Mouse (Mus musculus): ENCODE data around the gene Dtnbp1. TPM values are rescaled to one million over a fixed set of nuclear protein-coding genes. Genes with fewer than 3 reads are reported as not detected.

Gene Dtnbp1
- polyA plus RNA-seq, 1 experiment, result not detected

DNA sequence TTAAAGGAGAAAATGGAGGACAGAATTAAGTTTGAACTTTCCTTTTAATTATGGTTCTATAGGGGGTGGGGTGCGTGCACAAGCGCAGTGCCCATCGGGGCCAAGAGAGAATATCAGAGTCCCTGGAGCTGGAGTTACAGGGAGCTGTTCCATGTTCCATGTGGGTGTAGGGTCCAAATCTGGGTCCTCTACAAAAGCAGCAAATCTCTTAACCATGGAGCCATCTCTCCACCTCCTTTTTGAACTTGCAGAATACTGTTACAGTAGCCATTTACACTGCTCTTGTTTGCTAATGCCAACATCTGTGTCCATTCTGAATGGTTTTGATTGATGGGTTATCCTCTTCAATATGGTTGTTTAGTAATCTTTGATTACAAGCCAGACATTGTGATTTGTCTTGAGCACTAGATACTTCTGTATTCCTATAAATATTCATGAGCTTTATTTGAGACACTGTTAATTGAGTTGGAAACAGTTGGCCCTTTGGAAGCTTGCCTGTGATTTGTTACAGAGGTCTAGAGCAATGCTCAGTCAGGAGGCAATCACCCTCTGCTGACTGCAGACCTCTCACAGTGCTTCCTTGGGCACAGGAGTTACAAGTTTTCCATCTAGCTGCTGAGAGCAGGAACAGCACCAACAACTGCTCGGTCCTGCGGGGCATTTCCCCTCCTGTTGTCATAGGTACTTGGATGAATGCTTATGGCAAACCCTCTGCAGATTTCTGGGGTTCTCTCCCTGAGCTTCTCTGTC is 41.2 kb downstream of the Dtnbp1 start:
- Histone ChIP-seq H3K27ac (ENCODE audit: insufficient read depth, low read depth, low read length) (no peak overlapping the region; the same call in 1 of the 2 replicates), H3K4me3 (ENCODE audit: insufficient read depth, low read depth, low read length) (no peak overlapping the region), H3K4me1 (ENCODE audit: control insufficient read depth, insufficient read depth, low read length) (peaks cover 9% of the 10 kb centered on the region; the same call in 1 of the 2 replicates)
- WGBS, result 64% methylated on average over 5 of the region's 5 CpGs
- TF ChIP-seq CTCF (IDR thresholded peaks at IDR 0.05; ENCODE audit: insufficient read depth, low read depth, low read length) (no peak), POLR2A (IDR thresholded peaks at IDR 0.05; ENCODE audit: insufficient read depth, low read depth, low read length) (no peak)

DNA sequence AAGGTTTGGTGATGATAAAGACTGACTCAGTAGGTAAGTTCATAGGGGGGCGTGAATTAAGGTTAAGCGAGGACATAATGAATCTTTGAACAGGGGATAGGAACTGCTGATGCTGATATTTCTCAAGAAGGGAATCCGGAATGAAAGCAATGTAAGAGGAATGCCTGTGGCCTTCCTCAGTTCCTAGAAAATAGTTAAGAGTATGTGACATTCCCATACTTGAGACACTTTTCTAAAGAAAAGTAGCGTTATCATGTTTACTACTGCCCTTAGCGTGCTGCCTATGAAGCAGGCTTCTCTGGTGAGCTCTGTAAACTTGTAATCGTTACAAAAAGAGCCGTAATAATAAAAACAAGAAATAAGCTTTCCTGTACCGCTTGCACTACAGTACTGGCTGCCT is 44.9 kb downstream of the Dtnbp1 start:
- 92% methylated on average over 8 of the region's 8 CpGs for WGBS
- TF ChIP-seq POLR2A (IDR thresholded peaks at IDR 0.05; ENCODE audit: insufficient read depth, low read depth, low read length), result no peak
- no peak for TF ChIP-seq CTCF (IDR thresholded peaks at IDR 0.05; ENCODE audit: insufficient read depth, low read depth, low read length)
- Histone ChIP-seq H3K4me1 (ENCODE audit: control insufficient read depth, insufficient read depth, low read length) (peaks cover 9% of the 10 kb centered on the region; the same call in 1 of the 2 replicates), H3K4me3 (ENCODE audit: insufficient read depth, low read depth, low read length) (no peak overlapping the region), H3K27ac (ENCODE audit: insufficient read depth, low read depth, low read length) (no peak overlapping the region)

DNA sequence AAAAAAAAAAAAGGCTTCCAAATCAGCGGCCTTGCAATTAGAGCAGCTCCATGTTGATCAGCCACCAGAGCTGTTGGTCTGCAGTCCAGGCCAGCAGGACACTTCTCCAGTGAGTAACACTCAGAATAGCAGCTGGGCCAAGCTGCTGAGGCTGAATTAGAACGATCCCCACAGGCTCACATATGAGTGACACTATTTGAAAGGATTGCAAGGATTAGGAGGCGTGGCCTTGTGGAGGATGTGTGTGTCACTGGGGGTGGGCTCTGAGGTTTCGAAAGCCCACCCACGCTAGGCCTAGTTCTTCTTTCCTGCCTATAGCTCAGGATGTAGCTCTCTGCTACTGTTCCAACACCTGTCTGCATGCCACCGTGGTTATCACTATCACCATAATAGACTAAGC is 46.2 kb downstream of the Dtnbp1 start:
- H3K27ac ChIP-seq (ENCODE audit: insufficient read depth, low read depth, low read length), result no peak overlapping the region
- TF ChIP-seq POLR2A (IDR thresholded peaks at IDR 0.05; ENCODE audit: insufficient read depth, low read depth, low read length) (no peak), CTCF (IDR thresholded peaks at IDR 0.05; ENCODE audit: insufficient read depth, low read depth, low read length) (no peak)
- H3K4me3 ChIP-seq (ENCODE audit: insufficient read depth, low read depth, low read length), result no peak overlapping the region
- no peaks in the 10 kb centered on the region for H3K4me1 ChIP-seq (ENCODE audit: control insufficient read depth, insufficient read depth, low read length)
- WGBS, result 94% methylated on average over 6 of the region's 6 CpGs

DNA sequence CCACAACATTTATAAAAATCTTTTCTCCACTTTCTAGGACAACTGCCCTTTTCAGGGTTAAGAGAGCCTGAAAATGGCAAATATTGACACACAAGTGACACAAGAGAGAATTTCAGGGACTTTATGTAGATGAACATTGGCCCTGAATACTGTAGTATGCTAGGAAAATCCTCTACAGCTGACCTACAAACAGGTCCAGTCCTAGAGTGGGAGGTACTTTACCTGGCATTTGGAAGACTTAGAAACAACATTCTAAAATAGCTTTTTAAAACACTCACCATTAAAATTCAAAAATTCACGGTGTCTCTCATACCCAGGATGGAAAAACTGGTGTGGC is 47.7 kb downstream of the Dtnbp1 start:
- WGBS, result 95% methylated on average over 1 of the region's 1 CpGs
- no peak overlapping the region for H3K4me3 ChIP-seq (ENCODE audit: insufficient read depth, low read depth, low read length)
- TF ChIP-seq POLR2A (IDR thresholded peaks at IDR 0.05; ENCODE audit: insufficient read depth, low read depth, low read length) (no peak), CTCF (IDR thresholded peaks at IDR 0.05; ENCODE audit: insufficient read depth, low read depth, low read length) (no peak)
- no peaks in the 10 kb centered on the region for H3K4me1 ChIP-seq (ENCODE audit: control insufficient read depth, insufficient read depth, low read length)
- H3K27ac ChIP-seq (ENCODE audit: insufficient read depth, low read depth, low read length), result no peak overlapping the region

DNA sequence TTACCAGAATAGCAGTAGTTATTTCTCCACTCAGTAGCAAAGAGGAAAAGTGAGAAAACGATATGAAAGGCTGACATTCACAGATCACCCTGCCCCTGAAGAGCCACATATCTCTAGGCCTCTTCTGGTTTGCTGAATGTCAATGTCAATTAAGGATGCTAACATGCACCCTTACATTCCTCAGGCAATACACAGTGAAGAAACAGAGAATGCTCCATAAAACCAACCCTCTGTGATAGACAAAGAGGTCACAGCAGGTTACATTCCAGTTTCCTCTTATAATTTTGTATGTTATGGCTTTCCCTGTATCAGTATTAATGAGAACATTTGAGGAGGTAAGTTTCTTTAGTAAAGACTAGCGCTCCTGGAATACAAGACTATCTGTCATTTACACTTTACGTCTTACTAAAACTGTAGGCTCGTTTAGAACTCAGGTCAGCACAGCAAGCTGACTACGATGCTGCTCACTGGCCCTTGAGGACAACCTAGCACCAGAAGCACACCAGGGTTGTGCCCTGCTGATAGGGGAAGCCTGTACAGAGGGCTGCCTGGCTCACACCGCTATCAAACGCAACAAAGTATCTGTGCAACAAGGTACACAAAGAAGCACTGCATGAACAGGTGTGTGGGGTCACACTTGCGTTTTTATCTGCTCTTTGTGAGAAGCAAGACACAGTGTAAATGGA is 48.3 kb downstream of the Dtnbp1 start:
- TF ChIP-seq CTCF (IDR thresholded peaks at IDR 0.05; ENCODE audit: insufficient read depth, low read depth, low read length), result no peak
- TF ChIP-seq POLR2A (IDR thresholded peaks at IDR 0.05; ENCODE audit: insufficient read depth, low read depth, low read length), result no peak
- Histone ChIP-seq H3K27ac (ENCODE audit: insufficient read depth, low read depth, low read length) (no peak overlapping the region), H3K4me3 (ENCODE audit: insufficient read depth, low read depth, low read length) (no peak overlapping the region), H3K4me1 (ENCODE audit: control insufficient read depth, insufficient read depth, low read length) (no peaks in the 10 kb centered on the region)
- 91% methylated on average over 8 of the region's 8 CpGs for WGBS

DNA sequence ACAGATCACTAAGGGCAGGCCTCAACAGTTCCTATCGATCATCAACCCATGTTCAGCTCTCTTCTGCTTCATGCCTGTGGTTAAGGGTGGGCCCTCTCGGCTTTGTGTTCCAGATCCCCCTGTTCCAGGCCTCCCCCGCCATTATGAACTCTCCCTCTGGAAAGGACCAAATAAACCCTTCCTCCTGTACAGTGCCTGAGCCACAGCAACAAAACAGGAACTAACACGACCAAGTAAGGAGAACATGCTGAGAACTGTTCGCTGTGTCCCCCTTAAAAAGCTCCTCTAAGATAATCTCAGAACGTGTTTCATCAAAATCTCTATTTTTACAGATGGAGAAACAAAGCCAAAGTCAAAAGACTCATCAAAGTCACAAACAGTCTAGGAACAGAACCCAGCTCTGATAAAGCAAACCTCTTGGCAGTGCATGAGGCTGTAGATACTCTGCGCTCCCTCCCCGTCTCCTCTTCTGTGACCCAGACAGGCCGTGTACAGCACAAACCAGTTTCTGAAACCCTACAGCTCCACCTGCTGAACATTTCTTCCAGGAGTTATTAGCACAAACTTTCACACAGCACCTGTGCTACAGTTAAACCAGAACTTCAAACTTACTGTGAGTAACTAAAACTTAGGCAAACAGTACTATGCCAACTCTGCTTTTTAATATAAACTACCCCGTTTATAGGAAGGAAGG is 49.4 kb downstream of the Dtnbp1 start:
- TF ChIP-seq POLR2A (IDR thresholded peaks at IDR 0.05; ENCODE audit: insufficient read depth, low read depth, low read length) (no peak), CTCF (IDR thresholded peaks at IDR 0.05; ENCODE audit: insufficient read depth, low read depth, low read length) (no peak)
- Histone ChIP-seq H3K4me1 (ENCODE audit: control insufficient read depth, insufficient read depth, low read length) (peaks cover 3% of the 10 kb centered on the region), H3K4me3 (ENCODE audit: insufficient read depth, low read depth, low read length) (no peak overlapping the region), H3K27ac (ENCODE audit: insufficient read depth, low read depth, low read length) (no peak overlapping the region)
- 80% methylated on average over 10 of the region's 10 CpGs for WGBS

DNA sequence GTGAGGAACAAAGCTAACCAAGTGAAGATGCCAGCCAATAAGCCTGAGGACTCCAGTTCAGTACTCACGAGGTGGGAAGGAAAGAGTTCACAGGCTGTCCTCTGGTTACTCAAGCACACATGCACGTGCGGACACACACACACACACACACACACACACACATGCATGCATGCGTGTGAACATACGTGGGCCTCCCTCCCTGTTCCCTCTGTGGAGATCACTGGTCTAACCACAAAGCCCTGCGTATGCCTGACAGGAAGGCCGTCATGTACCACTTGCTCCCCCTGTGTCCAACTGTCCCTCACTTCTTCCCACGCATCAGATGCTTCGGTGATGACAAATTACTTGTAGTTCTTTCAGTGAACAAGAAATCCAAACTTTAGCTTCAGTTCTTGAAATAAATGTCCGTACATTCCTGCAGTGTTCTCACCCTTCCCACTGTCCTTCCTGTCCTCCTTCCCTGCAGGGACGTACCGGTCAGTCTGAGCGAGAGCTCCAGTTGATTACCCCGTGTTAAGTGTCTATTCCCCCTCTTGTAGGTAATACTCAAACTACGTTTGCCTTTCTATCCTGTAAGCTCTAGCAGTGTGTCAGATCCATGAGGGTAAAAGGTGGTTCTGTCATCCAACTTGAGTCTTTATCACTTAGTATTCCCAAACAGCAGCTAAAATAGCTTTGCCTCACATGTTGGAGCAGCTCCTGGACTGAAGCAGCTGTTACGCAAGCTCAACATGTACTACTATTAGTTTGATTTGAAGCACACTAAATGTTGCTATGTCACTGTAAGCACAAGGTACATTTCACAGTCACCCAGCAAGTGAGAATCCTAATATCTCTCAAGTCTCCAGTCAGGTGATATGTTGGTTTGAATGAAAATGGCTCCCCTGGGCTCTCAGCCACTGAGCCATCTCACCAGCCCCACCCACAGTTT is 53.4 kb downstream of the Dtnbp1 start:
- Histone ChIP-seq H3K27ac (ENCODE audit: insufficient read depth, low read depth, low read length) (no peak overlapping the region), H3K4me1 (ENCODE audit: control insufficient read depth, insufficient read depth, low read length) (peaks cover 7% of the 10 kb centered on the region), H3K4me3 (ENCODE audit: insufficient read depth, low read depth, low read length) (no peak overlapping the region)
- TF ChIP-seq POLR2A (IDR thresholded peaks at IDR 0.05; ENCODE audit: insufficient read depth, low read depth, low read length), result no peak
- TF ChIP-seq CTCF (IDR thresholded peaks at IDR 0.05; ENCODE audit: insufficient read depth, low read depth, low read length), result no peak
- WGBS, result 92% methylated on average over 16 of the region's 16 CpGs

DNA sequence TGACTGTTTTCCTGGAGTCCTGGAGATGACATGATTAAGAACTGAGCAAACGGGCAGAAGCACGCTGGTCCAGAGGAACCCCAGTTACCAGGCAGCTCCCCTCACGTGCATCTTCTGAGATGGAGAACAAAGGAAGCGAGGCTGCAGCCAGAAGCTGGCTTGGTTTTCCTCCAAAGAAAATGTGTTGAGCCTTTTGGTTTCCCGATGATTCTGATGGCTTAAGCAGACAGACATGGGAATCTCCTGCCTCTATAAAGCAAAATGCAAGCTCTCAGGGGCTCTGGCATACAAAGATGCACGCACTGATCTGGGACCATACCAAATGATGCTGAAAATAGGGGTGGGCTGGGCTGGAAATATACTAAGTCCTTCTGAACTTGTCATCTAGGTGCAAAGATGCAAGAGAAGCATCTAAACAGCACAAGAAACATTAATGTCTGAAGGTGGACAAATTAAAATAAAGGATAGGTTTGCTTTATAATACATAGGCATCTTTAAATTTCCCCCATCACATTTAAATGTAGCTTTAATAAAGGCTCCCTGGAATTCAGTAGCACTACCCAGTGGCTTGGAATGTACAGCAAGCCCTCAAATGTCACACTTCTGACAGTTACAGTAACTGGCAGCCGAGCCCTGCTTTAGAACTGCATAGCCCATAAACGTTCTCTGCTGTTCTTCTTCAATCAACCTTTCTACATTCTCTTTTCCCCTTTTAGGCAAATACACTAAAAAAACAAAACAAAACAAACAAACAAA is 54.9 kb downstream of the Dtnbp1 start:
- H3K4me1 ChIP-seq (ENCODE audit: control insufficient read depth, insufficient read depth, low read length), result peaks cover 7% of the 10 kb centered on the region
- WGBS, result 16% methylated on average over 8 of the region's 8 CpGs
- peak overlapping the region; percentile 59; the same call in 1 of the 2 replicates for H3K27ac ChIP-seq (ENCODE audit: insufficient read depth, low read depth, low read length)
- H3K4me3 ChIP-seq (ENCODE audit: insufficient read depth, low read depth, low read length), result peak overlapping the region; percentile 47
- TF ChIP-seq CTCF (IDR thresholded peaks at IDR 0.05; ENCODE audit: insufficient read depth, low read depth, low read length) (no peak), POLR2A (IDR thresholded peaks at IDR 0.05; ENCODE audit: insufficient read depth, low read depth, low read length) (no peak)

Data from olfactory bulb, adult 2 months (tissue).